Mouse (Mus musculus) midbrain, postnatal 0 days (tissue): ENCODE results near the gene Mgat5. TPM values are rescaled to one million over a fixed set of nuclear protein-coding genes. Genes with fewer than 3 reads are reported as not detected.

Experiments used
- ATAC-seq: fragments of 200-750 bp; cut with Nextera tagmentation; 2 replicates; pipeline ENCODE4 v1.8.0; 2017; ENCODE audit warnings: moderate number of reproducible peaks, mild to moderate bottlenecking, moderate TSS enrichment, moderate library complexity; ENCODE audit not compliant: low FRiP score
- DNase-seq: peaks from one replicate; pipeline ENCODE4 v3.0.0-alpha.2; 2015; ENCODE audit warnings: low spot score
- H3K27ac ChIP-seq: fragments of 300-500 bp; sonication (generic); 2 replicates; pipeline ENCODE4 v1.5.1; 2014; ENCODE audit warnings: low read depth, mild to moderate bottlenecking, low read length, mixed read lengths
- H3K27me3 ChIP-seq: fragments of 300-500 bp; sonication (generic); 2 replicates; pipeline ENCODE4 v1.6.1; 2014; ENCODE audit warnings: low read length, control low read depth, mixed read lengths; ENCODE audit not compliant: insufficient read depth
- H3K36me3 ChIP-seq: fragments of 300-500 bp; sonication (generic); 2 replicates; pipeline ENCODE4 v1.6.1; 2014; ENCODE audit warnings: low read length, control low read depth, mixed read lengths; ENCODE audit not compliant: insufficient read depth
- H3K4me1 ChIP-seq: fragments of 300-500 bp; sonication (generic); 2 replicates; pipeline ENCODE4 v1.6.1; 2014; ENCODE audit warnings: mild to moderate bottlenecking, control low read depth, antibody characterized with exemption, low read length, mixed read lengths; ENCODE audit not compliant: insufficient read depth
- H3K4me2 ChIP-seq: fragments of 300-500 bp; sonication (generic); 2 replicates; pipeline ENCODE4 v1.6.1; 2014; ENCODE audit warnings: low read depth, mild to moderate bottlenecking, low read length, mixed read lengths; ENCODE audit not compliant: poor library complexity, severe bottlenecking
- H3K4me3 ChIP-seq: fragments of 300-500 bp; sonication (generic); 2 replicates; pipeline ENCODE4 v1.5.1; 2014; ENCODE audit warnings: low read depth, mild to moderate bottlenecking, low read length, moderate library complexity
- H3K9ac ChIP-seq: fragments of 300-500 bp; sonication (generic); replicated peaks from 2 replicates; pipeline ENCODE4 v1.6.1; 2014; ENCODE audit warnings: mild to moderate bottlenecking, low read length, moderate library complexity, mixed read lengths; ENCODE audit not compliant: poor library complexity, severe bottlenecking
- H3K9me3 ChIP-seq: fragments of 300-500 bp; sonication (generic); 2 replicates; pipeline ENCODE4 v1.6.1; 2016; ENCODE audit warnings: low read length, control low read depth
- CTCF ChIP-seq: IDR thresholded peaks from 2 replicates; pipeline ENCODE4 v1.5.1; 2016; ENCODE audit warnings: antibody characterized with exemption, mild to moderate bottlenecking
- WGBS: fragments of 180-500 bp; shearing (Covaris S2); extraction: QIAGEN DNeasy Blood & Tissue Kit; methylation state at CpG from one replicate; pipeline ENCODE4 v1.1.7; 2014; 5-methylcytosine and 5-hydroxymethylcytosine counted together
- polyA plus RNA-seq: library from polyadenylated mRNA; unstranded; fragments of >200 nt; fragmentation: Nextera tagmentation; extraction: Ambion mirVana; gene quantifications from 2 replicates; pipeline ENCODE4 v1.2.1, GENCODE M21; 2015
- total RNA-seq: library from RNA; depleted of rRNA; stranded (reverse); fragments of >200 nt; gene quantifications from 2 replicates; pipeline ENCODE4 v1.2.3, GENCODE M21; 2014

Mgat5 gene
- total and polyA plus RNA-seq, 2 experiments from 2014 or later, result 13.0 to 56.5 TPM

DNA sequence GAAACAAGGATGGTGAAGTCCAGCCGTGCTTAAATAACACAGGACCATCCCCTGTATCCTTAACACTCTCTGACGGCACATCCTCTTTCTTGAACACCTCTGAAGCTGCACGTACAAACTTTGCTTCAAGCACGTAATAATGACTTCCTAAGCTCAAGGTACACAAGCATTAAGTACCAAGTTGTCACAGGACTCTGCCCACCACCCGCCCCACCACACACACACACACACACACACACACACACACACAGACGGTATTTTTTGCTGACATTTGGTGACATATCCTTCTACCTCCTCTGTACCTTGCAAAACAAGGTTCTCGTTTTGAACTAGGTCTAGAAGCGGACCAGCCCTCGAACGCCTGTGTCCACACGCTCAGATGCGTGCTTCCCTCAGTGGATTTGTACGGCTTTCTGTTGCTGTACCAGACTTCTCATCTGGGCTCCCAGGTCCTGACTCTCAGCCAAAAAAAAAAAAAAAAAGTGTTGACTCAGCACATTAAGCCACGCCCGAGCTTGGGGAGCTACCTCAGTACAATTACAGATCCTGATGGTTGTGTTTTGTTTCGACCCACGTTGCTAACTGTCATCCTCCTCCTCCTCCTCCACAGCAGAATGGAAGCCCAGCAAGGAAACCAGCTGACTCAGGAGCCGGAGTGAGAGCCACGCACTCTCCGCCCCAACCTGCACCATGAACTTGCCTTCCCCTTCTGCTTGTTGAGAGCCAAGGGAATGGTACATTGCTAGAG, 101.4 kb downstream of the Mgat5 start:
- DNase-seq (no peak), ATAC-seq (no peak)
- H3K4me1 ChIP-seq, result no peaks in the 10 kb centered on the region
- no peak overlapping the region for H3K4me2 ChIP-seq
- H3K27ac ChIP-seq, result no peak overlapping the region
- 87% methylated on average over 20 of the region's 20 CpGs for WGBS
- no peaks in the 10 kb centered on the region for H3K9me3 ChIP-seq
- H3K27me3 ChIP-seq, result no peaks in the 10 kb centered on the region
- no peak for TF ChIP-seq CTCF
- no peak overlapping the region for H3K9ac ChIP-seq
- H3K36me3 ChIP-seq, result no peaks in the 10 kb centered on the region
- H3K4me3 ChIP-seq, result no peak overlapping the region

DNA sequence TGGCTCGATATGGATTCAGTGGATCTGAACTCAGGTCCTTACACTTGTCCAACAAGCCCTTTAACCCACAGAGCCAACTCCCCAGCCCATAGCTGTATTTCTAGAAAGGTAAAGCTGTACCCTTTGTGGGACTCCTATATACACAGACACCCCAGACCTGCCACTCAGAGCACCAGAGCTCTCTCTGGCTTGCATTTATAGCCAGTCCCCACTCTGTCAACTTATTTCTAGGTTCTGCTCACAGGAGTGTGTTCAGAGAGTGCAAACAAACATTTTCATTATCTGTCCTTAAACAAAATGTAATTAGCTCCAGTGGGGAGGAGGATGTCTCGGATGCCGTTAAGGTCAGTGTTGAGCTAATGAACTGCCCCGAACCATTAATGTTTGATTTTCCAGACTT, 102.5 kb downstream of the Mgat5 start:
- H3K9ac ChIP-seq, result no peak overlapping the region
- H3K4me2 ChIP-seq, result no peak overlapping the region
- no peaks in the 10 kb centered on the region for H3K4me1 ChIP-seq
- H3K4me3 ChIP-seq, result no peak overlapping the region
- DNase-seq, result no peak
- no peaks in the 10 kb centered on the region for H3K27me3 ChIP-seq
- 92% methylated on average over 4 of the region's 4 CpGs for WGBS
- no peak for ATAC-seq
- no peak for TF ChIP-seq CTCF
- no peaks in the 10 kb centered on the region for H3K36me3 ChIP-seq
- H3K9me3 ChIP-seq, result no peaks in the 10 kb centered on the region
- no peak overlapping the region for H3K27ac ChIP-seq

DNA sequence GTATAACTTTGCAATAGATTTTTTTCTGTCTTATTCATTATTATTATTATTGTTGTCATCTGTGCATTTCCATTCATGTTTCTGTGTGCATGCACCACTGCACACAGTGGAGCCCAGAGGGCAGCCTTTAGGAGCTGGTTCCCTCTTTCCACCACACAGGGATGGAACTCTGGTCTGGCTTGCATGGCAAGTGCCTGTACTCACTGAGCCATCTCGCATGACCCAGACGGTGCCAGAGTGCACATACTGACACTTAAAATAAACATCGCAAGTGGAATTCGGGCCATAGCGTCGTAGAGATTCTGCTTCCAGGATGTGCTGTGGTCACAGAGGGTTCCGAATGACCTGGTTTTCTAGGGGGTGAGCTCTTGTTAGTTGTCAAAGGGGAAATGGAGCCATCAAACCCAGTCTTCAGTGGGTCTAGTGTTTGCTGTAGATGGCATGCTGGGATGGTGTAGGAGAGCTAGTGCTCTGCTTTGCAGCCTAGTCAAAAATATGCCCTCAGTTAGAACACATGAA, 103.5 kb downstream of the Mgat5 start:
- Histone ChIP-seq H3K4me3 (no peak overlapping the region), H3K9me3 (no peaks in the 10 kb centered on the region), H3K36me3 (no peaks in the 10 kb centered on the region), H3K4me2 (no peak overlapping the region), H3K27me3 (no peaks in the 10 kb centered on the region), H3K27ac (no peak overlapping the region), H3K4me1 (no peaks in the 10 kb centered on the region), H3K9ac (no peak overlapping the region)
- ATAC-seq, result no peak
- WGBS, result 85% methylated on average over 7 of the region's 7 CpGs
- DNase-seq, result no peak
- TF ChIP-seq CTCF, result no peak

DNA sequence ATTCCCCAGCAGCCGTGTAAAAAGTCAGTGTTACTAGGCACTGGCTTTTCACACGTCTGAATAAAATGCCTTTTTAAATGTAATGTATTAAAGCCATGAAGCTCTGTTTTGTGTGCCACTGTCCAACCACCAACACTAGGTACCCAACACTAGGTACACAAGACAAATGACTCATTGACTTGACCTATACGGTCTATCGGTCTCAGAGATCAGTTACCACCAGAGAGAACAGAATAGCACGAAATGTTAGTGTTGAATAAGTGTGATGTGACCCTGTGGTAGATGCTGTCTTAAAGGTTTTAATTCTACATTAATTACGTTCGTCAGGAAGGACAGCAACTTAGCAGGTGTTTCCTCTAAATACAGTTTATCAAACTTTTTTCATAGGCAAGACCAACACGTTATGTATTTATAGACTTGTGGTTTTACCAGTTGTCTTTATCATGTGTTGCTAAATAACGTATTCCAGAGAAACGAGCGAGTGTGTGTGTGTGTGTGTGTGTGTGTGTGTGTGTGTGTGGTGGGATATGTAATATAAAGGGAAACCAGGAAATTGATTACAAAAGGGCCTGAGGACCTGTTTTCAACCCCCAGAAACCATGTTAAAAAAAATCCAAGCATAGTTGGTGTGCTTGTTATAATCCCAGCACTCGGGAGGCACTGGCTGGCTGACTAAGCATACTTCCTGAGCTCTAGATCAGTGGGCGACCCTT, 104.3 kb downstream of the Mgat5 start:
- no peak overlapping the region for H3K27ac ChIP-seq
- no peaks in the 10 kb centered on the region for H3K4me1 ChIP-seq
- H3K9me3 ChIP-seq, result no peaks in the 10 kb centered on the region
- TF ChIP-seq CTCF, result no peak
- H3K9ac ChIP-seq, result no peak overlapping the region
- no peak overlapping the region for H3K4me3 ChIP-seq
- no peaks in the 10 kb centered on the region for H3K36me3 ChIP-seq
- H3K4me2 ChIP-seq, result no peak overlapping the region
- DNase-seq, result no peak
- no peak for ATAC-seq
- 93% methylated on average over 13 of the region's 13 CpGs for WGBS
- no peaks in the 10 kb centered on the region for H3K27me3 ChIP-seq

DNA sequence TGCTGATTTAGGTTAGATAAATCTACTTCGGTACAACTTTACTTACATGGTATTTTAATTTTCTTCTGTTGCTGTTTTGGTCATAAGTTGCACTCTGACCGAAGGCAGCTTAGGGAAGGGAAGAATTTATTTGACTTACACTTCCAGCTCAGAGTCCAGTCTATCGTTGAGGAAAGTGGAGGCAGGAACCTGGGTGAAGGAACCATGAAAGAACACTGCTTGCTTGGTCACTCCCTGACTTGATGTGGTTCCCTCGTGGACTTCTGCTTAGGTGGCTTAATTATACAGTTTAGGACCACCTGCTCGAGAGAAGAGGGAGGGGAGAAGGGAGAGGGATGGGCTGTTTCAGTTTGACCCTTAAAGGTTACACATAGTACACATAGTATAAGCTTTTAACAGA, 105.2 kb downstream of the Mgat5 start:
- DNase-seq, result no peak
- H3K27me3 ChIP-seq, result no peaks in the 10 kb centered on the region
- H3K4me1 ChIP-seq, result no peaks in the 10 kb centered on the region
- H3K9me3 ChIP-seq, result no peaks in the 10 kb centered on the region
- WGBS, result 84% methylated on average over 5 of the region's 5 CpGs
- no peak overlapping the region for H3K27ac ChIP-seq
- H3K4me3 ChIP-seq, result no peak overlapping the region
- H3K9ac ChIP-seq, result no peak overlapping the region
- no peak for TF ChIP-seq CTCF
- H3K4me2 ChIP-seq, result no peak overlapping the region
- no peaks in the 10 kb centered on the region for H3K36me3 ChIP-seq
- ATAC-seq, result no peak

DNA sequence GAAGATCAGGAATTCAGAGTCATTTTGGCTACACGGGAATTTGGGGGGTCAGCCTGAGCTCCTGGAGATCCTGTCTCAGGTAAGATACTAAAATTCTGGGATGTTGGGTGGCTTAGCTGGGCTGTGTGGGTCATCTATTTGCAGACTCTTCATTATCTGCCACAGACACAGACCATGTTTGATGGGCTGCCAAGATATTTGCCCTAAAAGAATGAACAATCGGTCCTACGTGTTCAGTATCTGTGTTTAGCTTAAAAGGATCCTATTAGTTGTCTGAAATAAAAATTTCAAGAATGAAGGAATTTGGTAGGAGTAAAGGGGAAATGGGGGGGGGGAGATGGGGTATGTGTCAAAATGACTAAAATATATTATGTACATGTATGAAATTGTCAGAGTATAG, 105.9 kb downstream of the Mgat5 start:
- no peak for ATAC-seq

More for the DNA sequence above, 105.9 kb downstream of the Mgat5 start:
- no peak overlapping the region for H3K9ac ChIP-seq
- no peak for TF ChIP-seq CTCF
- WGBS, result 91% methylated on average over 3 of the region's 3 CpGs
- no peak overlapping the region for H3K4me2 ChIP-seq
- H3K4me3 ChIP-seq, result no peak overlapping the region
- no peaks in the 10 kb centered on the region for H3K4me1 ChIP-seq
- DNase-seq, result no peak
- H3K27me3 ChIP-seq, result no peaks in the 10 kb centered on the region
- H3K9me3 ChIP-seq, result no peaks in the 10 kb centered on the region
- no peaks in the 10 kb centered on the region for H3K36me3 ChIP-seq
- H3K27ac ChIP-seq, result no peak overlapping the region
